Mouse (Mus musculus): ENCODE data around the gene Gm20388. TPM values are rescaled to one million over a fixed set of nuclear protein-coding genes. Genes with fewer than 3 reads are reported as not detected.

Gene Gm20388
- total and polyA plus RNA-seq, 2 experiments from 2014 or later, result 17.3 TPM; not detected in 1

GRCm38 (mm10) chr8:122187271-122187670, 2276.6 kb downstream of the Gm20388 start:
- Histone ChIP-seq H3K27me3 (ENCODE audit: control insufficient read depth, insufficient read depth, low read length) (0 out of 2 replicates have a peak, but pooled peaks cover 3% of the 10 kb centered on the region), H3K9me3 (replicated peaks; ENCODE audit: control insufficient read depth, low read length) (no peaks in the 10 kb centered on the region), H3K9ac (replicated peaks; ENCODE audit: low read depth, low read length) (no peak overlapping the region), H3K4me3 (ENCODE audit: low read depth, low read length) (no peak overlapping the region), H3K4me2 (ENCODE audit: low read depth, low read length) (no peak overlapping the region), H3K36me3 (replicated peaks; ENCODE audit: control insufficient read depth, insufficient read depth, low read length) (no peaks in the 10 kb centered on the region), H3K4me1 (ENCODE audit: control insufficient read depth, insufficient read depth) (0 out of 2 replicates have a peak, but pooled peaks cover 1% of the 10 kb centered on the region), H3K27ac (ENCODE audit: low read depth) (no peak overlapping the region)
- DNase-seq (ENCODE audit: low spot score) (no peak), ATAC-seq (ENCODE audit: insufficient read depth, low read depth) (no peak)
- no peak for TF ChIP-seq EP300 (IDR thresholded peaks at IDR 0.05; ENCODE audit: low read depth)
- TF ChIP-seq CTCF (IDR thresholded peaks at IDR 0.05; ENCODE audit: low read depth), result no peak
- 39% methylated on average over 4 of the region's 4 CpGs for whole genome bisulfite sequencing

DNA sequence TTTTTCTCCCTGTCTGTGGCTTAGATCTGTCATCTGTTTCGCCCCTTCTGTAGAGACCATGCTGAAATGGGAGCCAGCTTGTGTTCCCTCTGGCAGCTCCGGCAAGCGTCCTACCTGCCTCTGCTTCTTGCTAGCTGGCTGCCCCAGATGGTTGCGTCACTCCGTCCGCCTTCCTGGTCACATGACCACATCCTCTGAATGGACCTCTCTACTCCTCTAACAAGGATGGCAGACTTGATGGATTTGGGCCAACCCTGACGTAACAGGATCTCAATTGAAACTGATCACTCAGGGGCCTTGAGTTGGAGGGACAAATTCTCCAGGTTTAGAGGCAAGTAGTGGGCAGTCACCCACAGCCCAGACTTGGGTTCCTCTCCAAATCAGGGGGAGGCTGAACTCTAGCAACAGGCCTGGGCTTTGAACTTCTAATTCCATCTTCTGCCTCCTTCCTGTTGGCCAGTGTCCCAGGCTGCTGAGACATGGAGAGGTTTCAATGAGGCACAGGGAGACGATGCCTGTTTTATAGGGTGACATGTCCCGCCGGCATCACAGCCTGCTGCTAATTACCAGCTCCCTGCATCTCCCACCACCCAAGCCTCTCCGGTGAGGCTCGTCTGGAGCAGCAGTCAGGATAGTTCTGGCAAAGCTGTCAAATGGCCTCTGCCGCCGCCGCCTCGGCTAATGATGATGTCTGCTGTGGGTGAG, 2279.9 kb downstream of the Gm20388 start:
- 50% methylated on average over 16 of the region's 16 CpGs for WGBS
- Histone ChIP-seq H3K36me3 (replicated peaks; ENCODE audit: control insufficient read depth, insufficient read depth, low read length) (no peaks in the 10 kb centered on the region), H3K4me3 (ENCODE audit: low read depth, low read length) (no peak overlapping the region), H3K4me1 (ENCODE audit: control insufficient read depth, insufficient read depth) (no peaks in the 10 kb centered on the region), H3K27ac (ENCODE audit: low read depth) (no peak overlapping the region; the same call in 1 of the 2 replicates), H3K9me3 (replicated peaks; ENCODE audit: control insufficient read depth, low read length) (no peaks in the 10 kb centered on the region), H3K4me2 (ENCODE audit: low read depth, low read length) (no peak overlapping the region), H3K9ac (replicated peaks; ENCODE audit: low read depth, low read length) (no peak overlapping the region), H3K27me3 (ENCODE audit: control insufficient read depth, insufficient read depth, low read length) (0 out of 2 replicates have a peak, but pooled peaks cover 2% of the 10 kb centered on the region)
- DNase-seq (ENCODE audit: low spot score) (no peak), ATAC-seq (ENCODE audit: insufficient read depth, low read depth) (0 out of 2 replicates have a peak, but pooled peaks have one; percentile 21)
- no peak for TF ChIP-seq EP300 (IDR thresholded peaks at IDR 0.05; ENCODE audit: low read depth)
- no peak for TF ChIP-seq CTCF (IDR thresholded peaks at IDR 0.05; ENCODE audit: low read depth)

- no peaks in the 10 kb centered on the region for H3K4me1 ChIP-seq (ENCODE audit: control insufficient read depth, insufficient read depth)
- H3K9ac ChIP-seq (replicated peaks; ENCODE audit: low read depth, low read length), result no peak overlapping the region
- H3K4me3 ChIP-seq (ENCODE audit: low read depth, low read length), result no peak overlapping the region
- ATAC-seq (ENCODE audit: insufficient read depth, low read depth) (no peak), DNase-seq (ENCODE audit: low spot score) (no peak)
- no peak overlapping the region for H3K27ac ChIP-seq (ENCODE audit: low read depth)
- 64% methylated on average over 8 of the region's 8 CpGs for WGBS
- H3K9me3 ChIP-seq (replicated peaks; ENCODE audit: control insufficient read depth, low read length), result no peaks in the 10 kb centered on the region
- TF ChIP-seq CTCF (IDR thresholded peaks at IDR 0.05; ENCODE audit: low read depth) (no peak), EP300 (IDR thresholded peaks at IDR 0.05; ENCODE audit: low read depth) (no peak)
- no peaks in the 10 kb centered on the region for H3K27me3 ChIP-seq (ENCODE audit: control insufficient read depth, insufficient read depth, low read length)
- no peak overlapping the region for H3K4me2 ChIP-seq (ENCODE audit: low read depth, low read length)
- H3K36me3 ChIP-seq (replicated peaks; ENCODE audit: control insufficient read depth, insufficient read depth, low read length), result no peaks in the 10 kb centered on the region
Observed at GRCm38 (mm10) chr8:122191054-122191376, 2280.4 kb downstream of the Gm20388 start.

DNA sequence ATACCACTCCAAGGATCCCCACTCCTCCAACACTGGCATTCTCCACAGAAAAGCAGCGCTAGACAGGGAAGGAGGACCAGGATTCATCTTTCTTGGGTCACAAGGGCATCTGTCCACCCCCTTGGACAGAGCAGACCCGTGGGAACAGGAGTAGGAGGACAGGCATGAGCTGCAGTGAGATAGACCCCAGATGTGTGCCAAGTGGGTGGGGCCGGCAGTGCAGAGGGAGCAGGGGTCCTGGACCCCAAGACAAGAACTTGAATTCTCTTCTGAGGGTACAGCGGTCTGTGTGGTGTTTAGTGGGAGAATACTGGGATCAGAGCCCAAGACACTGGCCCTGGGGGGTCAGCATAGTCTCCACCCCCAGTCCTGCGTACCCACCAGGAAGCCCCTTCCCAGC, 2282.1 kb downstream of the Gm20388 start:
- no peaks in the 10 kb centered on the region for H3K36me3 ChIP-seq (replicated peaks; ENCODE audit: control insufficient read depth, insufficient read depth, low read length)
- WGBS, result 58% methylated on average over 5 of the region's 5 CpGs
- no peaks in the 10 kb centered on the region for H3K9me3 ChIP-seq (replicated peaks; ENCODE audit: control insufficient read depth, low read length)
- H3K27me3 ChIP-seq (ENCODE audit: control insufficient read depth, insufficient read depth, low read length), result no peaks in the 10 kb centered on the region
- no peak for ATAC-seq (ENCODE audit: insufficient read depth, low read depth)
- no peaks in the 10 kb centered on the region for H3K4me1 ChIP-seq (ENCODE audit: control insufficient read depth, insufficient read depth)
- no peak overlapping the region for H3K27ac ChIP-seq (ENCODE audit: low read depth)
- no peak for DNase-seq (ENCODE audit: low spot score)
- no peak overlapping the region for H3K4me3 ChIP-seq (ENCODE audit: low read depth, low read length)
- no peak overlapping the region for H3K4me2 ChIP-seq (ENCODE audit: low read depth, low read length)
- H3K9ac ChIP-seq (replicated peaks; ENCODE audit: low read depth, low read length), result no peak overlapping the region
- TF ChIP-seq EP300 (IDR thresholded peaks at IDR 0.05; ENCODE audit: low read depth), result no peak
- no peak for TF ChIP-seq CTCF (IDR thresholded peaks at IDR 0.05; ENCODE audit: low read depth)

GRCm38 (mm10) chr8:122193521-122193920, 2282.9 kb downstream of the Gm20388 start:
- no peak for TF ChIP-seq CTCF (IDR thresholded peaks at IDR 0.05; ENCODE audit: low read depth)
- TF ChIP-seq EP300 (IDR thresholded peaks at IDR 0.05; ENCODE audit: low read depth), result no peak
- DNase-seq (ENCODE audit: low spot score), result no peak
- H3K4me3 ChIP-seq (ENCODE audit: low read depth, low read length), result no peak overlapping the region
- 79% methylated on average over 11 of the region's 11 CpGs for WGBS
- H3K4me1 ChIP-seq (ENCODE audit: control insufficient read depth, insufficient read depth), result no peaks in the 10 kb centered on the region
- no peaks in the 10 kb centered on the region for H3K9me3 ChIP-seq (replicated peaks; ENCODE audit: control insufficient read depth, low read length)
- H3K4me2 ChIP-seq (ENCODE audit: low read depth, low read length), result no peak overlapping the region
- no peaks in the 10 kb centered on the region for H3K36me3 ChIP-seq (replicated peaks; ENCODE audit: control insufficient read depth, insufficient read depth, low read length)
- no peaks in the 10 kb centered on the region for H3K27me3 ChIP-seq (ENCODE audit: control insufficient read depth, insufficient read depth, low read length)
- no peak overlapping the region for H3K9ac ChIP-seq (replicated peaks; ENCODE audit: low read depth, low read length)
- no peak overlapping the region for H3K27ac ChIP-seq (ENCODE audit: low read depth)
- ATAC-seq (ENCODE audit: insufficient read depth, low read depth), result no peak

DNA sequence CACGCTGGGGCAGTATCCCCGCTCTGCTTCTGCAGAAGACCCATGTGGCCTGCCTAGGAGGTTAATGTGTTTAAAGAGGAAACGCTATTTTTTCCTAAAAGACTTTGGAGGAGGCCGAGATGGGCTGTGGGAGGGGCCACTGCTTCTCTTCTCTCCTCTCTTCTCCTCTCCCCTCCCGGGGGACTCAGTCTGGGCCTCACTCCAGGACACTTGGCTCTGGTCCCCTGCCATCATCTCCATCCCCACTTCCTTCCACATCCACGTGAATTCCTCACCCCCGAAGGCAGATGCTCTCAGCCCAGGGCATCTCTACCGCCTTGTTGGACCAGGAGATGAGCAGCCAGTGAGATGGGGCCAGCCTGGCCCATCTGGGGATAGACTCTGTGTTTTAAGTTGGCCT, 2283.8 kb downstream of the Gm20388 start:
- Histone ChIP-seq H3K27me3 (ENCODE audit: control insufficient read depth, insufficient read depth, low read length) (no peaks in the 10 kb centered on the region), H3K4me3 (ENCODE audit: low read depth, low read length) (no peak overlapping the region), H3K4me1 (ENCODE audit: control insufficient read depth, insufficient read depth) (no peaks in the 10 kb centered on the region), H3K9ac (replicated peaks; ENCODE audit: low read depth, low read length) (no peak overlapping the region), H3K27ac (ENCODE audit: low read depth) (no peak overlapping the region), H3K36me3 (replicated peaks; ENCODE audit: control insufficient read depth, insufficient read depth, low read length) (no peaks in the 10 kb centered on the region), H3K4me2 (ENCODE audit: low read depth, low read length) (no peak overlapping the region), H3K9me3 (replicated peaks; ENCODE audit: control insufficient read depth, low read length) (no peaks in the 10 kb centered on the region)
- ATAC-seq (ENCODE audit: insufficient read depth, low read depth), result no peak; the same call in 1 of the 2 replicates
- TF ChIP-seq CTCF (IDR thresholded peaks at IDR 0.05; ENCODE audit: low read depth) (no peak), EP300 (IDR thresholded peaks at IDR 0.05; ENCODE audit: low read depth) (no peak)
- WGBS, result 43% methylated on average over 8 of the region's 8 CpGs
- no peak for DNase-seq (ENCODE audit: low spot score)
